Mouse (Mus musculus) C2C12 (cell line): ENCODE data around the gene Myt1l. TPM values are rescaled to one million over a fixed set of nuclear protein-coding genes. Genes with fewer than 3 reads are reported as not detected.

Source experiments
- H3K27me3 ChIP-seq: one replicate; pipeline ENCODE4 v1.6.1; 2011; ENCODE audit not compliant: control insufficient read depth, insufficient read depth, insufficient read length
- H3K36me3 ChIP-seq: one replicate; pipeline ENCODE4 v1.6.1; 2011; ENCODE audit not compliant: control insufficient read depth, insufficient read depth
- H3K4me3 ChIP-seq: one replicate; pipeline ENCODE4 v1.5.1; 2011; ENCODE audit warnings: mild to moderate bottlenecking, control low read depth; ENCODE audit not compliant: poor library complexity, insufficient read depth, severe bottlenecking
- H3K79me2 ChIP-seq: one replicate; pipeline ENCODE4 v1.6.1; 2011; ENCODE audit not compliant: control insufficient read depth, insufficient read depth
- H3K79me3 ChIP-seq: one replicate; pipeline ENCODE4 v1.6.1; 2011; ENCODE audit warnings: low read depth, control low read depth
- H3ac ChIP-seq: one replicate; pipeline ENCODE3; 2011; ENCODE audit warnings: low read depth; ENCODE audit not compliant: control insufficient read depth, insufficient read length
- CEBPB ChIP-seq: IDR thresholded peaks from one replicate; pipeline ENCODE4 v1.6.1; 2011; ENCODE audit warnings: low read depth, mild to moderate bottlenecking, control low read depth, moderate library complexity
- CTCF ChIP-seq: IDR thresholded peaks from one replicate; pipeline ENCODE4 v1.5.1; 2011; ENCODE audit not compliant: control insufficient read depth, insufficient read depth, insufficient read length
- FOSL1 ChIP-seq: IDR thresholded peaks from one replicate; pipeline ENCODE4 v1.8.0; 2011; ENCODE audit warnings: mild to moderate bottlenecking, low read length; ENCODE audit not compliant: poor library complexity, insufficient read depth, severe bottlenecking
- MAX ChIP-seq: IDR thresholded peaks from one replicate; pipeline ENCODE4 v1.6.1; 2011; ENCODE audit warnings: mild to moderate bottlenecking, control low read depth
- MYOD1 ChIP-seq: IDR thresholded peaks from one replicate; pipeline ENCODE4 v1.6.1; 2011; ENCODE audit warnings: low read depth; ENCODE audit not compliant: control insufficient read depth, insufficient read length
- MYOG ChIP-seq: IDR thresholded peaks from one replicate; pipeline ENCODE4 v1.6.1; 2011; ENCODE audit not compliant: control insufficient read depth, insufficient read length; ENCODE audit errors: extremely low read depth
- USF1 ChIP-seq: IDR thresholded peaks from one replicate; pipeline ENCODE4 v1.6.1; 2011; ENCODE audit warnings: low read depth, mild to moderate bottlenecking, control low read depth, moderate library complexity
- polyA plus RNA-seq: library from polyadenylated mRNA; unstranded; fragments of >200 nt; fragmentation: generic; extraction: Trizol; gene quantifications from one replicate; pipeline ENCODE4 v1.2.1, GENCODE M21; 2012; ENCODE audit warnings: missing spikeins

Myt1l gene
- polyA plus RNA-seq, 1 experiment: not detected

GRCm38 (mm10) chr12:29649510-29650152 lies 121.4 kb downstream of the Myt1l start:
- no peaks in the 10 kb centered on the region for H3K36me3 ChIP-seq
- no peaks in the 10 kb centered on the region for H3K27me3 ChIP-seq
- H3K4me3 ChIP-seq: no peak overlapping the region
- H3K79me3 ChIP-seq: no peaks in the 10 kb centered on the region
- no peaks in the 10 kb centered on the region for H3K79me2 ChIP-seq
- H3ac ChIP-seq: no peak overlapping the region
- TF ChIP-seq MYOG: no peak
- no peak for TF ChIP-seq FOSL1
- no peak for TF ChIP-seq MYOD1
- TF ChIP-seq MAX: no peak
- TF ChIP-seq CEBPB: no peak
- TF ChIP-seq USF1: no peak
- TF ChIP-seq CTCF: no peak

GRCm38 (mm10) chr12:29652516-29652915 lies 124.3 kb downstream of the Myt1l start:
- H3K79me2 ChIP-seq: no peaks in the 10 kb centered on the region
- no peaks in the 10 kb centered on the region for H3K27me3 ChIP-seq
- H3ac ChIP-seq: no peak overlapping the region
- H3K79me3 ChIP-seq: no peaks in the 10 kb centered on the region
- H3K36me3 ChIP-seq: no peaks in the 10 kb centered on the region
- H3K4me3 ChIP-seq: no peak overlapping the region
- TF ChIP-seq MYOG (no peak), MYOD1 (no peak), CTCF (no peak)

GRCm38 (mm10) chr12:29655197-29655632 lies 127.0 kb downstream of the Myt1l start:
- Histone ChIP-seq H3K36me3 (no peaks in the 10 kb centered on the region), H3ac (no peak overlapping the region), H3K27me3 (no peaks in the 10 kb centered on the region), H3K79me3 (no peaks in the 10 kb centered on the region), H3K4me3 (no peak overlapping the region), H3K79me2 (no peaks in the 10 kb centered on the region)
- TF ChIP-seq USF1 (no peak), MYOG (no peak)

- no peaks in the 10 kb centered on the region for H3K27me3 ChIP-seq
- no peaks in the 10 kb centered on the region for H3K79me2 ChIP-seq
- H3K4me3 ChIP-seq: no peak overlapping the region
- TF ChIP-seq MYOG: no peak
- TF ChIP-seq MAX: no peak
- no peak for TF ChIP-seq USF1
- no peak for TF ChIP-seq FOSL1
- TF ChIP-seq CTCF: no peak
- no peak for TF ChIP-seq MYOD1
- TF ChIP-seq CEBPB: no peak
- no peaks in the 10 kb centered on the region for H3K79me3 ChIP-seq
- H3K36me3 ChIP-seq: no peaks in the 10 kb centered on the region
- no peak overlapping the region for H3ac ChIP-seq
Measured at GRCm38 (mm10) chr12:29655673-29656072, 127.5 kb downstream of the Myt1l start.

GRCm38 (mm10) chr12:29657061-29657460 lies 128.9 kb downstream of the Myt1l start:
- Histone ChIP-seq H3K36me3 (no peaks in the 10 kb centered on the region), H3K27me3 (no peaks in the 10 kb centered on the region), H3K79me2 (no peaks in the 10 kb centered on the region), H3ac (no peak overlapping the region), H3K4me3 (no peak overlapping the region), H3K79me3 (no peaks in the 10 kb centered on the region)
- no peak for TF ChIP-seq USF1
- no peak for TF ChIP-seq MYOG
- TF ChIP-seq MAX: no peak
- no peak for TF ChIP-seq MYOD1
- no peak for TF ChIP-seq FOSL1
- TF ChIP-seq CEBPB: no peak
- TF ChIP-seq CTCF: no peak

GRCm38 (mm10) chr12:29657870-29658269 lies 129.7 kb downstream of the Myt1l start:
- Histone ChIP-seq H3K27me3 (no peaks in the 10 kb centered on the region), H3ac (no peak overlapping the region), H3K79me2 (no peaks in the 10 kb centered on the region), H3K79me3 (no peaks in the 10 kb centered on the region), H3K36me3 (no peaks in the 10 kb centered on the region), H3K4me3 (no peak overlapping the region)
- TF ChIP-seq CEBPB (no peak), USF1 (no peak), MYOD1 (no peak), MAX (no peak), MYOG (no peak), FOSL1 (no peak)
